Mouse (Mus musculus) left cerebral cortex, adult 2 months (tissue): ENCODE measurements at regions not wholly inside any gene's neighbourhood (a gene's known extent, or its start where the extent isn't known, plus 50 kb on each side); places are given as distances from the start of the nearest gene placed in this dataset.
A peak's percentile ranks its signal among the peaks of the same experiment; 100 is the strongest.

Experiments
- DNase-seq, 2 experiments: peaks; one replicate each; pipeline ENCODE4 v3.0.0; 2021 to 2022; ENCODE audit warnings: low spot score in 2 of 2, mixed read lengths in 1 of 2; ENCODE audit errors: extremely low spot score in 1 of 2
- H3K27ac ChIP-seq: fragments of 200-600 bp; 2 replicates; pipeline ENCODE4 v1.8.1; 2022
- H3K4me3 ChIP-seq: fragments of 200-600 bp; 2 replicates; pipeline ENCODE4 v1.8.1; 2022
- CTCF ChIP-seq: fragments of 200-600 bp; IDR thresholded peaks from 2 replicates; pipeline ENCODE4 v1.8.1; 2022; ENCODE audit warnings: antibody characterized with exemption, mild to moderate bottlenecking, moderate library complexity
- intact Hi-C: fragments of 180-260 bp; cut with DNase I; formaldehyde crosslinking; loops from one replicate; pipeline ENCODE4 v1.15.1; 2025

GRCm38 (mm10) chr13:115512214-115512613, 410.4 kb upstream of the Itga1 start:
- H3K27ac ChIP-seq: no peak overlapping the region
- no peak overlapping the region for H3K4me3 ChIP-seq
- DNase-seq: no peak
- TF ChIP-seq CTCF: no peak
- intact Hi-C loops: no loop called here

GRCm38 (mm10) chr13:115508646-115509045, 406.9 kb upstream of the Itga1 start:
- DNase-seq: no peak
- TF ChIP-seq CTCF: no peak
- intact Hi-C loops: no loop called here
- Histone ChIP-seq H3K4me3 (no peak overlapping the region), H3K27ac (no peak overlapping the region)

GRCm38 (mm10) chr13:115494399-115494798, 392.6 kb upstream of the Itga1 start:
- TF ChIP-seq CTCF: no peak
- Histone ChIP-seq H3K4me3 (no peak overlapping the region), H3K27ac (no peak overlapping the region)
- no peak for DNase-seq
- intact Hi-C loops: no loop called here

- Histone ChIP-seq H3K4me3 (no peak overlapping the region), H3K27ac (no peak overlapping the region)
- intact Hi-C loops: no loop called here
- no peak for DNase-seq
- TF ChIP-seq CTCF: no peak
Measured at GRCm38 (mm10) chr13:115475861-115476260, 374.1 kb upstream of the Itga1 start.

GRCm38 (mm10) chr13:115465689-115466088, 363.9 kb upstream of the Itga1 start:
- H3K27ac ChIP-seq: no peak overlapping the region
- no peak for DNase-seq
- intact Hi-C loops: no loop called here
- no peak overlapping the region for H3K4me3 ChIP-seq
- TF ChIP-seq CTCF: no peak

- no peak overlapping the region for H3K4me3 ChIP-seq
- H3K27ac ChIP-seq: no peak overlapping the region
- DNase-seq: no peak
- peak; percentile 77 for TF ChIP-seq CTCF
- intact Hi-C loops: loop anchor here (2.0 kb wide), 1 partner anchor 1262 kb away; no protein-coding TSS in a partner anchor
Measured at GRCm38 (mm10) chr13:115451244-115451643, 349.5 kb upstream of the Itga1 start.

GRCm38 (mm10) chr13:115427091-115428033, 325.6 kb upstream of the Itga1 start:
- TF ChIP-seq CTCF: no peak
- H3K27ac ChIP-seq: no peak overlapping the region
- no peak for DNase-seq
- intact Hi-C loops: no loop called here
- H3K4me3 ChIP-seq: no peak overlapping the region

GRCm38 (mm10) chr13:115425610-115426562, 324.1 kb upstream of the Itga1 start:
- no peak for DNase-seq

GRCm38 (mm10) chr13:115423761-115424160, 322.0 kb upstream of the Itga1 start:
- no peak for TF ChIP-seq CTCF
- Histone ChIP-seq H3K4me3 (no peak overlapping the region), H3K27ac (no peak overlapping the region)
- DNase-seq: no peak
- intact Hi-C loops: no loop called here

More at GRCm38 (mm10) chr13:115425610-115426562, 324.1 kb upstream of the Itga1 start:
- Histone ChIP-seq H3K4me3 (no peak overlapping the region), H3K27ac (no peak overlapping the region)
- no peak for TF ChIP-seq CTCF
- intact Hi-C loops: no loop called here

- no peak overlapping the region for H3K4me3 ChIP-seq
- DNase-seq: no peak
- intact Hi-C loops: no loop called here
- H3K27ac ChIP-seq: no peak overlapping the region
- no peak for TF ChIP-seq CTCF
Measured at GRCm38 (mm10) chr13:115421483-115421882, 319.7 kb upstream of the Itga1 start.

- Histone ChIP-seq H3K27ac (no peak overlapping the region), H3K4me3 (no peak overlapping the region)
- intact Hi-C loops: no loop called here
- DNase-seq: no peak
- no peak for TF ChIP-seq CTCF
Measured at GRCm38 (mm10) chr13:115417829-115418228, 316.1 kb upstream of the Itga1 start.
